Mouse (Mus musculus) midbrain, embryonic 11.5 days (tissue): Measurements from ENCODE around the gene M1ap. TPM values are rescaled to one million over a fixed set of nuclear protein-coding genes. Genes with fewer than 3 reads are reported as not detected.

ENCODE experiments used
- ATAC-seq: fragments of 200-750 bp; cut with Nextera tagmentation; 2 replicates; pipeline ENCODE4 v1.8.0; 2017; ENCODE audit warnings: moderate TSS enrichment, moderate library complexity; ENCODE audit not compliant: low FRiP score
- DNase-seq: peaks from one replicate; pipeline ENCODE4 v3.0.0; 2015; ENCODE audit warnings: low spot score; ENCODE audit errors: missing footprints
- H3K27ac ChIP-seq: fragments of 300-500 bp; sonication (generic); 2 replicates; pipeline ENCODE4 v1.5.1; 2014; ENCODE audit warnings: low read depth, low read length
- H3K27me3 ChIP-seq: fragments of 300-500 bp; sonication (generic); 2 replicates; pipeline ENCODE4 v1.6.1; 2014; ENCODE audit warnings: mild to moderate bottlenecking, low read length, moderate library complexity, mixed read lengths; ENCODE audit not compliant: control insufficient read depth, insufficient read depth
- H3K36me3 ChIP-seq: fragments of 300-500 bp; sonication (generic); 2 replicates; pipeline ENCODE4 v1.6.1; 2014; ENCODE audit warnings: mild to moderate bottlenecking, low read length, moderate library complexity, mixed read lengths; ENCODE audit not compliant: control insufficient read depth, insufficient read depth
- H3K4me1 ChIP-seq: fragments of 300-500 bp; sonication (generic); 2 replicates; pipeline ENCODE4 v1.6.1; 2014; ENCODE audit warnings: low read length; ENCODE audit not compliant: control insufficient read depth, insufficient read depth
- H3K4me2 ChIP-seq: fragments of 300-500 bp; sonication (generic); 2 replicates; pipeline ENCODE4 v1.6.1; 2014; ENCODE audit warnings: mild to moderate bottlenecking, moderate library complexity
- H3K4me3 ChIP-seq: fragments of 300-500 bp; sonication (generic); 2 replicates; pipeline ENCODE4 v1.5.1; 2014; ENCODE audit warnings: low read depth, low read length
- H3K9ac ChIP-seq: fragments of 300-500 bp; sonication (generic); 2 replicates; pipeline ENCODE4 v1.6.1; 2014; ENCODE audit warnings: low read length
- H3K9me3 ChIP-seq: fragments of 300-500 bp; sonication (generic); 2 replicates; pipeline ENCODE4 v1.6.1; 2016; ENCODE audit warnings: low read length; ENCODE audit not compliant: control insufficient read depth
- WGBS: fragments of 180-500 bp; shearing (Covaris S2); extraction: QIAGEN DNeasy Blood & Tissue Kit; methylation state at CpG from one replicate; pipeline ENCODE4 v1.1.7; 2014; 5-methylcytosine and 5-hydroxymethylcytosine counted together
- microRNA-seq: library from miRNA; unstranded; fragments of <30 nt; microRNA quantifications from one replicate; pipeline ENCODE4, GENCODE M21; 2017
- polyA plus RNA-seq: library from polyadenylated mRNA; unstranded; fragments of >200 nt; fragmentation: Nextera tagmentation; extraction: Ambion mirVana; gene quantifications from 2 replicates; pipeline ENCODE4 v1.2.1, GENCODE M21; 2014

The M1ap gene
- polyA plus RNA-seq, 1 experiment from 2014 or later = 0.18 TPM

DNA sequence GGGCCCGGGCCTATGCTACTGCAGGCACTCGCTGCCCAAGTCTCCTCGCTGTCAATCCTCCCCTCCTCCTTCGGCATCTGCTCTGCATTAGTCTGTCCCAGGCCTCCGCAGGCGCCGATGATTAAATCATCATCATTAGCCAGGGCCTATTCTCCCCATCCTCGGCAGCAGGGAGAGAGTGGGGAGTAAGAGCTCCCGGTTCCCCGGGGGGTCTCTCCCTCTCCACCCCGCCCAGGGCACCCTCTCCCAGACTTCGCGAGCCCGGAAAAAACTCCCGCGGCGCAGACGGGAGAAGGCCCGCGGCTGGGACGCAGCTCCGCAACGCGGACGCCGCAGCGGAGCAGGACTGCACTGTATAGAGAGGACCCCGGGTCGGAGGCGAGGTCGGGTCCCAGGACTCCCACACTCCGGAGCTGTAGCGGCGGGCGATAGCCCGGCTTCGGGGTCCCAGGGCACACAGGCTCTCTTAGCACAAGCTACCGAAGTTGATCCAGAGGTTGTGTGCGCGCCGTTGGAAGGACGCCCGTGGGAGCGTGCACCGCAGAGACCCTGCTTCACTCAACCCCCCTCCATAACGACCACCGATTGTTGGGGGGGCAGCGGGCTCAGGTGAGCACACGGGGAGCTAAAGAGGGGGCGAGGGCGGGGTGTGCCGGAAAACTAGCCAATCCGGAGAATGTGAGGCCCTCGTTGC is 131.1 kb downstream of the M1ap start, which contains the start of gene Pcgf1:
Gene Pcgf1, plus strand, starts transcription at position 240 of the 694 bp plus-strand sequence.
- H3K9ac ChIP-seq = peak within 1 kb of the TSS; percentile 80
- peak; percentile 82 for ATAC-seq
- H3K36me3 ChIP-seq = peaks cover 5% of the 10 kb centered on the region; the same call in 1 of the 2 replicates
- peak within 1 kb of the TSS; percentile 76 for H3K4me3 ChIP-seq
- peaks cover 38% of the 10 kb centered on the region for H3K27me3 ChIP-seq
- no peak for DNase-seq
- peak within 1 kb of the TSS; percentile 61; the same call in 1 of the 2 replicates for H3K27ac ChIP-seq
- peak within 1 kb of the TSS; percentile 80 for H3K4me2 ChIP-seq
- no peaks in the 10 kb centered on the region for H3K9me3 ChIP-seq
- under 1% methylated on average over 54 of the region's 54 CpGs for WGBS
- peaks cover 11% of the 10 kb centered on the region for H3K4me1 ChIP-seq

GRCm38 (mm10) chr6:83078324-83078858 is 131.7 kb downstream of the M1ap start:
- peak overlapping the region; percentile 80 for H3K9ac ChIP-seq
- peak overlapping the region; percentile 61; the same call in 1 of the 2 replicates for H3K27ac ChIP-seq
- ATAC-seq = peak; percentile 94
- H3K4me1 ChIP-seq = peaks cover 11% of the 10 kb centered on the region
- H3K36me3 ChIP-seq = peaks cover 5% of the 10 kb centered on the region; the same call in 1 of the 2 replicates
- H3K9me3 ChIP-seq = no peaks in the 10 kb centered on the region
- peak; percentile 100 for DNase-seq
- peak overlapping the region; percentile 80 for H3K4me2 ChIP-seq
- H3K4me3 ChIP-seq = peak overlapping the region; percentile 76
- peaks cover 39% of the 10 kb centered on the region for H3K27me3 ChIP-seq
- under 1% methylated on average over 46 of the region's 46 CpGs for WGBS

Small RNA genes lying within 50 kb of the gene (microRNA-seq; reads per million reads assigned to microRNA genes)
- gene Mir7040 = not detected

Other genes starting within 250 kb of the M1ap start
- gene Pole4, start 241.5 kb upstream of the M1ap start, polyA plus RNA-seq = 107 and 111 TPM in 2 replicates
- gene Hk2, start 172.4 kb upstream of the M1ap start, polyA plus RNA-seq = 16.3 and 16.8 TPM in 2 replicates
- gene Sema4f, start 7.1 kb upstream of the M1ap start, polyA plus RNA-seq = 0.91 and 1.1 TPM in 2 replicates
- 4.0 and 5.2 TPM in 2 replicates for gene Dok1, start 86.6 kb downstream of the M1ap start, polyA plus RNA-seq
- 6.6 and 6.8 TPM in 2 replicates for gene Loxl3, start 87.3 kb downstream of the M1ap start, polyA plus RNA-seq
- 109 and 111 TPM in 2 replicates for gene Aup1, start 107.6 kb downstream of the M1ap start, polyA plus RNA-seq
- 28.2 and 30.0 TPM in 2 replicates for gene Htra2, start 108.4 kb downstream of the M1ap start, polyA plus RNA-seq
- 0.43 and 0.68 TPM in 2 replicates for gene Dqx1, start 110.9 kb downstream of the M1ap start, polyA plus RNA-seq
- not detected in 2 replicates for gene Tlx2, start 123.4 kb downstream of the M1ap start, polyA plus RNA-seq
- 31.5 and 35.5 TPM in 2 replicates for gene Pcgf1, start 131.0 kb downstream of the M1ap start, polyA plus RNA-seq
- gene Lbx2, start 139.5 kb downstream of the M1ap start, polyA plus RNA-seq = 0.44 TPM in 1 of 2 replicates, not detected in the other
- gene Ccdc142, start 154.7 kb downstream of the M1ap start, polyA plus RNA-seq = 0.83 and 1.00 TPM in 2 replicates
- 1.2 and 2.3 TPM in 2 replicates for gene Gm42688, start 154.7 kb downstream of the M1ap start, polyA plus RNA-seq
- 120 and 130 TPM in 2 replicates for gene Mrpl53, start 162.1 kb downstream of the M1ap start, polyA plus RNA-seq
- gene Mogs, start 168.6 kb downstream of the M1ap start, polyA plus RNA-seq = 21.6 and 23.4 TPM in 2 replicates
- gene Wbp1, start 174.7 kb downstream of the M1ap start, polyA plus RNA-seq = 134 and 153 TPM in 2 replicates
- 18.8 and 19.4 TPM in 2 replicates for gene Ino80b, start 178.5 kb downstream of the M1ap start, polyA plus RNA-seq
- 13.6 and 16.6 TPM in 2 replicates for gene Rtkn, start 188.6 kb downstream of the M1ap start, polyA plus RNA-seq
- gene Wdr54, start 209.5 kb downstream of the M1ap start, polyA plus RNA-seq = 11.1 and 13.7 TPM in 2 replicates
- gene 1700003E16Rik, start 209.5 kb downstream of the M1ap start, polyA plus RNA-seq = 1.7 TPM in 2 replicates
- gene Dctn1, start 219.0 kb downstream of the M1ap start, polyA plus RNA-seq = 80.2 and 81.7 TPM in 2 replicates